Mouse (Mus musculus): ENCODE measurements around the gene Filip1l.

The Filip1l gene

GRCm38 (mm10) chr16:57469301-57469700, 116.4 kb downstream of the Filip1l start:
- in situ Hi-C loops (cut with MboI; ENCODE audit: unreplicated experiment in 2 of 2), result loop anchor here in 1 of 2 experiments (5.0 kb wide), 1 partner anchor 37 kb away; no protein-coding TSS in a partner anchor

DNA sequence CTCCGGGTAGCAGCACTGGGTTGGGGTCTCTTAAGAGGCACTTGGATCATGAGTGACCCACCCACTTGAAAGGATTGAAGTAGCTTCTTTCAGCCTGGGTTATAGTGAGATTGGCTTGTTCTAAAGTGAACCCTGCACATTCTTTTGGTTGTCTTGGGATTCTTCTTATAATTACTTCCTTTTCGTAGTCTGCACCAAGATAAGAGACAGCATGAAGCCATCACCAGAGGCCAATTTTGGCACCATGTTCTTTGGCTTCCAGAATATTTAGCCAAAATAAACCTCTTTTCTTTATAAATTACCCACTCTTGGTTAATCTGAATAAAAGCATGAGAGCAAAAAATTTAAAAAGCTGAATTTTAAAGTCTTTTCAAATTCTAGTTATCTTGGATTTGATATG, 117.0 kb downstream of the Filip1l start:
- in situ Hi-C loops (cut with MboI; ENCODE audit: unreplicated experiment in 2 of 2), result loop anchor here (5.0 to 10.0 kb wide), 2 partner anchors 38 to 75 kb away; no protein-coding TSS in a partner anchor

GRCm38 (mm10) chr16:57470286-57470830, 117.5 kb downstream of the Filip1l start:
- in situ Hi-C loops (cut with MboI; ENCODE audit: unreplicated experiment in 2 of 2), result loop anchor here in 1 of 2 experiments (10.0 kb wide), 1 partner anchor 74 kb away; no protein-coding TSS in a partner anchor

- in situ Hi-C loops (cut with MboI; ENCODE audit: unreplicated experiment in 2 of 2), result loop anchor here in 1 of 2 experiments (10.0 kb wide), 1 partner anchor 74 kb away; no protein-coding TSS in a partner anchor
Observed at GRCm38 (mm10) chr16:57471071-57471470, 118.2 kb downstream of the Filip1l start.

DNA sequence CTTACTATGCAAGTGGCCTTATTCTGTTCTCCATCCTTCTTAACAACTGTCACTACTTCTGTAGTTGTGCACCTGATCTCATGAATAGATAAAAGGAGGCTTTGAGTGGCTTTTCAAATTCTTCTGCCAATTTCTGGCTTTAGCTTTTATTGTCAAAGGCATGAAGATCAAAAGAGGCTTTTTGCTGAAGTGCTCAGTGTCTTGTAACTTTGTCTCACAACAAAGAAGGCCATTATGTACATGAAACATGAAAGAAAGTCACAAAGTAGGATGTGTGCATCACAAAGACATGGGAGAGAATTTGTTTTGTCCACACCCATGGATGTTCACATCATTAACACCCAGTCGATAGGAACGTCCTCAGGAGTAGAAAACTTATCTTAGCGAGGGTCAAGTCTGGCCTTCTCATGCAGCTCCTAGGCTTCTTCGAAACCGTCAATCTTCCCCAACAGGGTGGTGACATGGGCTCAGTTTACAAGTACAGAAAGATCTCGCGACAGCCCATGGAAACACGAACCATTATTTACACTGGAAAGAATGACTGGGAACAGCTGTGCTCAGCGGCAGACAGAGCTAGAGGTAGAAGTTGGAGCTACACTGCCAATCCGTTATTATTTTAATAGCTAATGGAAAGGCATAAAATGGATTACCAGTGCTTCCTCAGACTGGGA, 120.7 kb downstream of the Filip1l start:
- in situ Hi-C loops (cut with MboI; ENCODE audit: unreplicated experiment in 2 of 2), result loop anchor here in 1 of 2 experiments (10.0 kb wide), 1 partner anchor 71 kb away; no protein-coding TSS in a partner anchor

- in situ Hi-C loops (cut with MboI; ENCODE audit: unreplicated experiment in 2 of 2), result loop anchor here in 1 of 2 experiments (10.0 kb wide), 1 partner anchor 66 kb away; no protein-coding TSS in a partner anchor
Observed at GRCm38 (mm10) chr16:57478451-57478850, 125.6 kb downstream of the Filip1l start.

DNA sequence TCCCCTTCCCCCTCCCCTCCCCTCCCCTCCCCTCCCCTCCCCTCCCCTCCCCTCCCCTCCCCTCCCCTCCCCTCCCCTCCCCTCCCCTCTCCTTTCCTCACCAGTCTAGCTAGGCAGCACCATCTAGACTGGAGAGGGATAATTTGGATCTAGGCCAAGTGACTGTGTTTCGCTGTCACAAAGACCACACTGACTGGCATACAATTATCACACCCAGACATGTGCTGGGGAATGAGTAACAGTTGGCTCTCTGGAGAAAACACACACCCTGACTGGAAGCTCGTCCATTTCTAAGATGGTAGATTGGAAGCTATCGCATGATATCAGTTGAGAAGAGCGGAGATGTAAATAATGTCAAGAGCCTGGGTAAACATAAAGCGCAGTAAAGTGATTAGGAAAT, 126.9 kb downstream of the Filip1l start:
- in situ Hi-C loops (cut with MboI; ENCODE audit: unreplicated experiment in 2 of 2), result loop anchor here in 1 of 2 experiments (10.0 kb wide), 1 partner anchor 65 kb away; no protein-coding TSS in a partner anchor

DNA sequence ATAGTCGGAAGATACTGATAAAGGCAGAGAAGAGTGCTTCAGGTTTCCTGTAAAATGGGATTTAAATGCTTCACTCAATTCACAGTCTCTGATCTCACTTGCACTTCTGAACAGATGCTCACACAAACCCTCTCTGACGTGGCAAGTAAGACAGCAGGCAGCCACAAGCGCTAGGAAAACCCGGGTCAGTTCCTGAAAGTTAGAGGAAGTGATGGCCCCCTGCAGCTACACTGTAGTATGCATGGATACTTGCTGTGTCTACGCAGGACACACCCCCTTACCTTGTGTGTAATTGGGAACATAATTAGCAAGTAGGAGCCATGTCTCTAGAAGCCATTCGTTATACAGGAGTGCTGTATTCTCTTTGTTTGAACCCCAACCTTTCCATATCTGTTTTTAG, 129.4 kb downstream of the Filip1l start:
- in situ Hi-C loops (cut with MboI; ENCODE audit: unreplicated experiment in 2 of 2), result no loop called here

GRCm38 (mm10) chr16:57482911-57483310, 130.0 kb downstream of the Filip1l start:
- in situ Hi-C loops (cut with MboI; ENCODE audit: unreplicated experiment in 2 of 2), result no loop called here

DNA sequence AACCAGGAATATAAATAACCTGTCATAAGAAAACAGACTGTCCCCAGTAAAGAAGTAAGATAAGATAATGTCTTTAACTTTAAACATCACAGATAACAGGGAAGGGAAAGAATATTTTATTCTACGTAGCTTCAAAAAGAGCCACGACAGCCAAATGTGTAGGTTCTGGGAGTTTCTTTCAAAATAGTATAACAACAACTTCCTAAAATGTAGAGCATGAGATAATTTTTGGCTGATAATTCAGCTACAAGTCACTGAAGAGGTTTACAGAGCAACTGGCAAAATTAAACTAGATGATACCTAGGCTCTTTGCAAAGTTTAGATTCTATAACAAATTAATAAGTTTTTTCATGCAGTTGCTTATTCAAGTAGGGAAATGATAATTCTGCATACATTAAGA, 130.6 kb downstream of the Filip1l start:
- in situ Hi-C loops (cut with MboI; ENCODE audit: unreplicated experiment in 2 of 2), result no loop called here

DNA sequence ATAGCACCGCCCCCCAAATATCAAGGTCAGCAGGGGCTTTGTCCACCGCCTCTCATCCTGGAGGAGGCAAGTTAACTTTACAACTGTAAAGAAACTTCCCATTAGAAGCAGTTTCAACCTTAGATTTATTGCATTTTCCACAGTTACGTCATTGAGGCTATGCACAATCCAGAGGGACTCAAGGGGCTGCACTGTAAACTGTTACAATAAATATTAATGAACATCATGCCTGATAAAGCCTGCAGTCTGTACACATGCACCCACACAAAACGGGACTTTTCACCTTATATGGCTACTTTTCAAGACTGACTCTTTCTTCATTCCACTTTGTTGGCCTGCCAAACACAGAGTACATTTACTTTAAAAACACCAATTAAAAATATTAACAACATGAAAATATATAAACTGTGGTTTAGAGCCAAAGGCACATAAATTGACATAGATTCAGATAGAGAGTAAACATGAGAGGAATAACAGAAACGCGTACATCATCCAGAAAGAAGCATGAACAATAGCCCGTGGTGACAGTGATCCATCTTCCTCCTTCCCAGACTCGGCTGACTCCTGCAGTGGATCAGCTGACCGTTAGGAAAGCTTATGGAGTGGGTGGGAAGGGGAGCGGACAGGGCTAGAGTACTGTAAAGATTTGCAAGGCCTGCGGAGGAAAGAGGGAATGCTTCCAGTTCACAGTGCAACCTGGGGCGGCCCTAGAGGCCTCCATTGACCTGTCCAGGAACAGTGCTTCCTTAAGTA, 131.3 kb downstream of the Filip1l start:
- in situ Hi-C loops (cut with MboI; ENCODE audit: unreplicated experiment in 2 of 2), result no loop called here

DNA sequence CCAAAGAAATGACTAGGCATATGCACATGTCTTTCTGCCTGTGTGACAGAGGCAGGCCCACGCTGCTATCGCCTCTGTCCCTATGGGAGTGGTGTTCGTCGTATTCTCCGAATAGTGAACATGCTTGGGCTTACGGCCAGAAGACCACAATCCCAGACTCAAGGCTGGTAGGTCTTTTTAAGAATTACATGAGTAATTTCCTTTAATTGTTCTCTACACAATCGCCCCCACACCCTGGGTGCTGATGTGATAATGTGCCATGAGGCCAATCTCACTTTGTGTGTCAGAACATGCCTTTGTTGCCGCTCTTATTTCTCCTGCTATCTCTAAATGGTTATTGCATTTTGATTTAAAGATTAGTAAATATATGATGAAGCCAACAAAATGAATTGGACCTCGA, 132.4 kb downstream of the Filip1l start:
- in situ Hi-C loops (cut with MboI; ENCODE audit: unreplicated experiment in 2 of 2), result no loop called here

DNA sequence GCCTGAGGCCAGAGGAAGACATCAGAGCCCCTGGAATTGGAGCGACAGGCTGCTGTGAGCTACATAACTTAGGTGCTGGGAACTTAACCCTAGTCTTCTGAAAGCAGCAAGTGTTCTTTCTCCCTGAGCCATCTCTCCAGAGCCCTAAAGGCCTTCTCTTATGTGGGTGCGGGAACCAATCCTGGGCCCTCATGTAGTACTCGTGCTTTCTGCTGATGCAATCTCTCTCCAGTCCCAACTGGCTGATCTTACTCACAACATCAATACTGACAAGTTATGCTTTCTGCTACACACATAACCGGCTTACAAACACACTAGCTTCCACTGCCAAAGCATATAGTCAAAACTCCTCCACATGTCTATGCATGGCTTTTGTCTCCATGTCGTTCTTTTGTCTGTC, 133.4 kb downstream of the Filip1l start:
- in situ Hi-C loops (cut with MboI; ENCODE audit: unreplicated experiment in 2 of 2), result no loop called here

DNA sequence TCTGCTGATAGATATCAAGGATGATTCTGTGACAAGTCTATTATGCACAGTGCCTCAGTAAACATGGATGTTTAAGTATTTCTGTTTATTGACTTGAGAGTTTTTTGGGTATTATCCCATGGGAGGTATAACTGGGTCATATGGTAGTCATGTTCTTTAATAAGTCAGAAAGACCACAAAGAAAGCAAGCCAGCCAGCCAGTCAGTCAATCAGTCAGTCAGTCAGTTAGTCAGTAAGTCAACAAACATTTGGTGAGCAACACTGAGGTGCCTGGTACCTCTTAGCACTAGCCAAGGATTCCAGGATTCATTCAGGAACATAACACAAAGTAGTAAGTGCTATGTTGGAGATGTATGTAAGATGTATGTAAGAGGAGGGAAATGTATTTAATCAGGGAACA, 135.8 kb downstream of the Filip1l start:
- in situ Hi-C loops (cut with MboI; ENCODE audit: unreplicated experiment in 2 of 2), result no loop called here

DNA sequence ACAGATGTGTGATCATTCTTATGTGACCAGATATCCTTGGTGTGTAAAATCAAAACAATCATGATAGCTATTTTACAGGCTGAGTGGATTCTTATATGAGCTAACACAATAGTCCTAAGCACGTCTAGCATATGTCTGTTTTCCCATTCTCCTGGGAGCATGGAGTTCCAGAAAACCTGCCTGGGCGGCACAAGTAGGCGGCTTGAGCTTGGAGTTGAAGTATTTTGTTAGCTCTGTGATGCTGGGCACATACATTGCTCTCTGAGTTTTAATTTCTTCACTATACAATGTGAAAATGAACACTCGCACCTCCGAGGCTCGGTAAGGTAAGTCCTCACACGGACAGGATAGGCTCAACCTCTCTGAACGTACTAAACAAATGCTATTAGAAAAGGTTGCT, 137.8 kb downstream of the Filip1l start:
- in situ Hi-C loops (cut with MboI; ENCODE audit: unreplicated experiment in 2 of 2), result no loop called here

GRCm38 (mm10) chr16:57491853-57492252, 139.0 kb downstream of the Filip1l start:
- in situ Hi-C loops (cut with MboI; ENCODE audit: unreplicated experiment in 2 of 2), result no loop called here

DNA sequence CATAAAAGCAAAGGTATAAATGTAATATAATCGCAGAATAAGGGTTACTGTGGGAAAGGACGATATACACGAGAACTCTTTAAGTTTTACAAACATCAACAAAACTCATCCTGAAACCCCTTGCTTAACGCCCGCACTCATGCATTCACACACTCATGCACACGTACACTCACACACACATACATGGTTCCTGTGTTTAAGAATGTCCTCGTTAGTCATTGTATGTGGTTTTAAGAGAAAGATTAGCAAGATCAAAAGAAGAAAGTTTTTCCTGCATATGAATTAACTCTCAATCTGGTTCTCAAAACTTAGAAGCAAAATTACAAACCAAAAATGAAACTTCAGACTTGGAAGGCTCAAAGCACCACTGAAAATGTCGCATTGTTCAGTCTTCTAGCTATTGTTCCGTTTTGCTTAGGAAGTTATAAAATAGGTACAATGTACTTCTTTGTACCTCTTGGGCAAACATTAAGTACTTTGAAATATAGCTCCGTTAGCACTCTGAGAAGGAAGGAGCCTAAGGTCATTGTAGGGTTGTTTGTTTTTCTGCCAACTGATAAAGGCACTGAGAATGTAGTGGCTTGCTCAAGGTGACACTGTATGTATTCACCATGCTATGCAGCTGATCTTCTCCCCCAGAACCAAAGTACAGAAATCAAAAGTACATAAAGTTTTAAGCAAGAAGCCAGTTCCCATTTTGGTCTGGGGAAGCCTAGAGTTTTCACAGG, 142.7 kb downstream of the Filip1l start:
- in situ Hi-C loops (cut with MboI; ENCODE audit: unreplicated experiment in 2 of 2), result no loop called here

DNA sequence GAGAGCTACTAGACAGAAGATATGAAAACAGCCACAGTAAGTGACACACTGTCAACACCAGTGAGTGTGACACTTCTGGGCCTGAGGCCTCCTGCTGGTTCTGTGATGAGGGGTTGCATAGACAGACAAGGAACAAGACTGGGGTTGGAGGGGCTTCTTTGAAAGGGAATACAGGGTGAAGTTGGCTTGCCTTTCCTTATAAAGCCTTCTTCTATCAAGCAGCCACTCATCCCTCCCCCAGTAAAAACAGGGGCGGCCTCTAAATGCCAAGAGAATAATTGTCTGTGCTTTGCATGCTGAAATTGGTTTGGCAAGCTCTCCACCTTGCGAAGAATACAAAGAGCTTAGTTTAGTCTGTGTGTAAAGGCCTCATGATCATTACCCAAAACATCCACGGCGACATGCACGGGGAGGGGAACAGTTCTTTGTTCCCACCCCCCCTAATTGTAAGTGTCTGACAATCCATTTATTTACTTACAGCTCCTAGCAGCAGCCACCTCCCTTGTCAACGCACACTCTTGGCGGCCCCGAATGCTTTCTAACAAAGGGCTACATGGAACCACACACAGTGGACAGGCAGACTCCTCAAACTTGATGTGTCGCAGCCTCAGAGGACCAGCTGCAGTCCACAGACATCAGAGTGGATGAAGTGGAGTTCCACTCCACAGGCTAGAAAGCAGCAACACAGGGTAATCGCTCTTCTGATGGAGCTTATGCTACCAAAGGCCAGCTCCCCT, 143.7 kb downstream of the Filip1l start:
- in situ Hi-C loops (cut with MboI; ENCODE audit: unreplicated experiment in 2 of 2), result no loop called here

GRCm38 (mm10) chr16:57500851-57501250, 148.0 kb downstream of the Filip1l start:
- in situ Hi-C loops (cut with MboI; ENCODE audit: unreplicated experiment in 2 of 2), result no loop called here

DNA sequence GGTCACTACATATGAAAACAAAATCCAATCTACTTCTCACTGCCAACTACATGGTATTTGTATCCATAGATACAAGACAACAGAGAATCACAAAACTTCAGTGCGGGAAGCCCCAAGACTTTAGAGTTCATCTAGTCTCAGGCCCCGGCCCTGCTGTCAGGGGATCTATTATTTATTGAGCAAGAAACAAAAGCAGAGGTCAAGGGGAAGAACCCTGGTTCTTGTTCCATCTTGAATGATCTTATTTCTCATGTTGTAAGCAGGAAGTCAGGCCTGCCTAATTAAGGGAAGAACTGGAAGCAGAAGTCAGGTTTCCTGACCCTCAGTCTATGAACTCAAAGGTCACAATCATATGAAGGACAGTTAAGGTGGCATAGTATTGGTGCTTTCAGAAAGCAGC, 149.3 kb downstream of the Filip1l start:
- in situ Hi-C loops (cut with MboI; ENCODE audit: unreplicated experiment in 2 of 2), result no loop called here
